Mouse (Mus musculus) embryonic facial prominence, embryonic 12.5 days (tissue): ENCODE measurements at regions not wholly inside any gene's neighbourhood (a gene's known extent, or its start where the extent isn't known, plus 50 kb on each side); places are given as distances from the start of the nearest gene placed in this dataset.

Experiments used
- ATAC-seq: fragments of 200-750 bp; cut with Nextera tagmentation; 2 replicates; pipeline ENCODE4 v1.8.0; 2017; ENCODE audit not compliant: insufficient number of reproducible peaks, insufficient read depth, low FRiP score, low TSS enrichment
- H3K27ac ChIP-seq: fragments of 300-500 bp; sonication (generic); 2 replicates; pipeline ENCODE4 v1.5.1; 2016; ENCODE audit warnings: mild to moderate bottlenecking
- H3K27me3 ChIP-seq: fragments of 300-500 bp; sonication (generic); 2 replicates; pipeline ENCODE4 v1.6.1; 2016; ENCODE audit warnings: mild to moderate bottlenecking, moderate library complexity
- H3K36me3 ChIP-seq: fragments of 300-500 bp; sonication (generic); 2 replicates; pipeline ENCODE4 v1.6.1; 2016; ENCODE audit warnings: mild to moderate bottlenecking
- H3K4me1 ChIP-seq: fragments of 300-500 bp; sonication (generic); 2 replicates; pipeline ENCODE4 v1.6.1; 2016
- H3K4me2 ChIP-seq: fragments of 300-500 bp; sonication (generic); replicated peaks from 2 replicates; pipeline ENCODE4 v1.6.1; 2016; ENCODE audit warnings: mild to moderate bottlenecking, moderate library complexity
- H3K4me3 ChIP-seq: fragments of 300-500 bp; sonication (generic); 2 replicates; pipeline ENCODE4 v1.5.1; 2016; ENCODE audit warnings: mild to moderate bottlenecking
- H3K9ac ChIP-seq: fragments of 300-500 bp; sonication (generic); 2 replicates; pipeline ENCODE4 v1.6.1; 2016; ENCODE audit warnings: mild to moderate bottlenecking, moderate library complexity
- H3K9me3 ChIP-seq: fragments of 300-500 bp; sonication (generic); 2 replicates; pipeline ENCODE4 v1.6.1; 2016; ENCODE audit warnings: mild to moderate bottlenecking, moderate library complexity
- WGBS: fragments of 180-500 bp; shearing (Covaris S2); methylation state at CpG from one replicate; pipeline ENCODE4 v1.1.7; 2016; 5-methylcytosine and 5-hydroxymethylcytosine counted together

- H3K4me3 ChIP-seq = no peak overlapping the region
- no peak for ATAC-seq
- no peak overlapping the region for H3K27ac ChIP-seq
- H3K4me2 ChIP-seq = no peak overlapping the region
- H3K9ac ChIP-seq = no peak overlapping the region
- H3K9me3 ChIP-seq = no peaks in the 10 kb centered on the region
- H3K36me3 ChIP-seq = no peaks in the 10 kb centered on the region
- no peaks in the 10 kb centered on the region for H3K27me3 ChIP-seq
- WGBS = 61% methylated on average over 7 of the region's 7 CpGs
- no peaks in the 10 kb centered on the region for H3K4me1 ChIP-seq
Observed at GRCm38 (mm10) chr2:73967618-73968017, 56.5 kb upstream of the Atp5g3 start.

DNA sequence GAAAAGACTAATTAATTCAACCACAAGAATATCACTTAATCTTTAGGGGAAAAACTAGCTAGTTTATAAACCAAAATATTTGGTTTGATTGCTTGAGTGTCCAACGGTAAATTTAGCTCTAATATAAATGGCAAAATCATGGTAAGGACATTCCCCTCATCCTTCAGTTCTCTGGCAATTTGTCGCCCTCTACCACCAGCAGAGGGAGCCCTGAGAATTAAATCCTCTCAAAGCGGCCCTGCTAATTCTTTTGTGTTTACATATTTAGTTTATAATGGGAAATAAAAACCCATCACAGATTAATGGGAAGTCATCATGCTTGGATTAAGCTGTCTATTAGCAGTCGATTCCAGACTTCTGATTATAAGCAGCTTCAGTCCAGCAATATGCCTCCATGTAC, 54.5 kb upstream of the Atp5g3 start:
- Histone ChIP-seq H3K27me3 (no peaks in the 10 kb centered on the region), H3K27ac (no peak overlapping the region), H3K4me3 (no peak overlapping the region), H3K9me3 (no peaks in the 10 kb centered on the region), H3K36me3 (no peaks in the 10 kb centered on the region), H3K4me1 (no peaks in the 10 kb centered on the region), H3K4me2 (no peak overlapping the region), H3K9ac (no peak overlapping the region)
- 15% methylated on average over 4 of the region's 4 CpGs for WGBS
- ATAC-seq = no peak
